Mouse (Mus musculus): ENCODE data around the gene Prkn.

Prkn gene

GRCm38 (mm10) chr17:12041091-12041655 is 1201.0 kb downstream of the Prkn start:
- DNase-seq (ENCODE audit: low spot score) = no peak

- DNase-seq (ENCODE audit: low spot score) = no peak
These were observed 1202.5 kb downstream of the Prkn start for GRCm38 (mm10) chr17:12042561-12043256.

GRCm38 (mm10) chr17:12044222-12044621 is 1204.0 kb downstream of the Prkn start:
- DNase-seq (ENCODE audit: low spot score) = no peak

DNA sequence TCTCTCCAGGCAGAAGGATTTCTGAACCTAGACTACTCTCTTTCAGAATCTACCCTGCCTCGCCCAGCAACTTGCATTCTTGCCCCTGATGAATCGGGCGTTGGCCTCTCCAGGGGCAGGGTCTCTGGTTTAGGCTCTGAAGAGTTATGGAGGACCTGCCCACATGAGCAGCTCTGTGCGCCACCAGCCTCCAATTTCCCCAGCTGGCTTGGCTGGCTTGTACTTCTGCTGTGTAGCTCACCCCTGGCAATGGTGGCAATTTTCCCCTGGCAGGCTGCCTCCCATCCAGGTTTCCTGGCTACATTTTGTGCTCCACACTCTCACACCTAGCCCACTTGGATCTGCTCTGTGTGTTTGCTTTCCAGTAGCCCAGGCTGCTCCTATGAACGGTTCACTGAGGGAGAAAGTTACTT is 1205.7 kb downstream of the Prkn start:
- DNase-seq (ENCODE audit: low spot score) = no peak

GRCm38 (mm10) chr17:12047032-12047431 is 1206.8 kb downstream of the Prkn start:
- DNase-seq (ENCODE audit: low spot score) = no peak

DNA sequence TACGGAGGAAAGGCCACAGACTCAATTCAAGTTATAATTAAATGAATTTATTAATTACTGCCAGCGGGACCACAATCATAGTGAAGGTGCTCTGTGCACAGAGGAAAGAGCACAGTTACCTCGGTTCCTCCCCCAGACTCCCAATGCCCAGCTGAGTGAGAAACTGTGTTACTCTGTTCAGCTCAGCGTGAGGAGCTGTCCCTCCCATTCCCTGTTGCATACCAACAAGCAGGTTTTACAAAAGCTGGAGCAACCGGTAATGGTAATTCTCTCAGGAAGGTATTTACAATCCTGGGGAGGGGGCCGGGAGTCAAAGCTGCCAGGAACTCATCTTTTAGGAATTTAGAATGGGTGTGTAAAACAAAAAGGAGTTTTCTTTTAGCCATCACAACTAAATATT is 1207.3 kb downstream of the Prkn start:
- DNase-seq (ENCODE audit: low spot score) = no peak

- peak; percentile 48 for DNase-seq (ENCODE audit: low spot score)
These were observed 1208.7 kb downstream of the Prkn start for GRCm38 (mm10) chr17:12048695-12049490.

DNA sequence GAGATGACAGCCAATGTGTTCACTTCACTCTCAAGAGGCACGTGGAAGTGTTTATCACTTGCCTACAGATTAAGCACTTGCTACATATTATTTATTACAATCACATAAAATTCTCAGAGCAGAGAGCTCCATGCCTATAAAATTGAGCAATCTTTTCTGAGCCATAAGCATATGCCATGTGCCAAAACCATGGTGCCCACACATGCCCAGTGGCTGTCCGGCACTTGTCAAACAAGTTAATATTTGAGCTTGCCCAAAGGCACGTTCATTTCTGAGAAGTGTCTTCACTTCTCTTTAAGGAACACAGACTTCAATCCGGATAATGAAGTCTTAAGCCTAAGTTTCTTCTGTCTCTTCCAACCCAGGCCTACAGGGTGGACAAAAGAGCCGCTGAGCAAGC is 1210.1 kb downstream of the Prkn start:
- no peak for DNase-seq (ENCODE audit: low spot score)

DNA sequence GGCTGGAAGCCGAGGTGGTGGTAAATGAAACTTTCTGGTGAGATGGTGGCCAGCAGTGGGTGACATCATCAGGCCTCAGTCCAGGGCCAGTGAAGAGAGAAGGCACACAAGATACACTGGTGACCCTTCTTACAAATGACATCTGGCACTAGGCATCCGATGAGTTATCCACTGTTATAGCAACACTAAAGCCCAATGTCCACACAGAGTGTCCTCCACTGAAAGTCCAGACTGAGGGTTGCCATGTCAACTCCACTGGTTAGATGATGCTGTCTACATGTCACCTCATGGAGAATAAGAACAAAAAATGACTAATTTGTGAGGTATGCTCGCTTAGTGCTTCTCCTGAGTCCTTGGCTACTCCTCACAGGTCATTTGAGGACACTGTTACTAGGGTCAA is 1210.8 kb downstream of the Prkn start:
- no peak for DNase-seq (ENCODE audit: low spot score)

DNA sequence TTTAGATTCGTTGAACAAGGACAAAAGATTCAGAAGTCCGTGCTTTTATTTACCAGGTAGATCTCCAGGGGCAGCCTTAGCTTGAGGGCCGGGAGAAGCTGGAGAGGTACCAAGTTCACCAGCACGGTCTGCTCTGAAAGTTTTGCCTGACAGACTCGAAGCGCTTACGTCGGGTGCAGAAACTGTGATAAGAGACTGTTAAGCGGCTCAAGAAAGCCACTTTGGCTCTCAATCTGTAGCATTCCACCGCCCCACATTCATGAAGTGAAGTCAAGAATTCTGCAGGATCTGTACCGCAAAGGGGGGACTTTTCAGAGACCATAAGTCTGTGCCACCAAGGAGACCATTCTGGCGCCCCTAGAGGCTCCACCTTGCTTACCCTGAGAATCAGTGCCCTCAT is 1212.5 kb downstream of the Prkn start:
- no peak for DNase-seq (ENCODE audit: low spot score)

- DNase-seq (ENCODE audit: low spot score) = no peak
These were observed 1218.9 kb downstream of the Prkn start for GRCm38 (mm10) chr17:12059041-12059440.

DNA sequence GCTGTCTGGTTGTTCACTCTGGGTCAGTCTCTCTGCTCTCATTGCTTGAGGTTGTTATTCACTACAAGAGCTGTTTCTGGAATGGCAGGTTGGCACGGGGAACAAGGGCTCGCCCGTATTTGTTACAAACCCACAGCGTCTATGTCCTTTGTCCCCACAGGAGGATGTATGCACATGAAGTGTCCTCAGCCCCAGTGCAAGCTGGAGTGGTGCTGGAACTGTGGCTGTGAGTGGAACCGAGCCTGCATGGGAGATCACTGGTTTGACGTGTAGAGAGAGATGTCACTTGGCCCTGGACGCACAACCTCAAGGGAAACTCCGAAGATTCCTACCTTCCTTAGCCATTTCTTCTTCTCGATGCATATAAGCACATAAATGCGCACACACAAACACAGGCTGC is 1221.2 kb downstream of the Prkn start:
- DNase-seq (ENCODE audit: low spot score) = no peak

- DNase-seq (ENCODE audit: low spot score) = no peak
These were observed 1222.7 kb downstream of the Prkn start for GRCm38 (mm10) chr17:12062861-12063260.

- no peak for DNase-seq (ENCODE audit: low spot score)
These were observed 1223.3 kb downstream of the Prkn start for GRCm38 (mm10) chr17:12063533-12063932.

GRCm38 (mm10) chr17:12066054-12066453 is 1225.9 kb downstream of the Prkn start:
- DNase-seq (ENCODE audit: low spot score) = no peak

DNA sequence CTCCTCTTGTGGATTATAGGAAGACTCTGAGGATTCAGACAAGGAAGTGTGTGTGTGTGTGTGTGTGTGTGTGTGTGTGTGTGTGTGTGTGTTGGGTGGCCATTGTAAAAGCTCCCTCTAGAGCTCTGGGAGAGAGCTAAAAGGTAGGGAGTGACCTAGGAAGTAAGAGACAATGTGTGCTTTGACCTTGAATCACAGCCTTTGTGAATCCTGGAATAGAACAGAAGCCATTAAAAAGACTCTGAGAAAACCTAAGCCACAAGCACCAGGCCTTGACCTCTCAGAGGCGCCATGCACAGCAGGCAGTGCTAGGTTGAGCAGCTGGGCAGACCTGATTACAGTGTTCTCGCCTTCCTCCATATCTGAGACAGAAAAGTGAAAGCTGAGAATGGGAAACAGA is 1236.6 kb downstream of the Prkn start:
- DNase-seq (ENCODE audit: low spot score) = no peak

GRCm38 (mm10) chr17:12080656-12081495 is 1240.7 kb downstream of the Prkn start:
- peak; percentile 63 for DNase-seq (ENCODE audit: low spot score)

DNA sequence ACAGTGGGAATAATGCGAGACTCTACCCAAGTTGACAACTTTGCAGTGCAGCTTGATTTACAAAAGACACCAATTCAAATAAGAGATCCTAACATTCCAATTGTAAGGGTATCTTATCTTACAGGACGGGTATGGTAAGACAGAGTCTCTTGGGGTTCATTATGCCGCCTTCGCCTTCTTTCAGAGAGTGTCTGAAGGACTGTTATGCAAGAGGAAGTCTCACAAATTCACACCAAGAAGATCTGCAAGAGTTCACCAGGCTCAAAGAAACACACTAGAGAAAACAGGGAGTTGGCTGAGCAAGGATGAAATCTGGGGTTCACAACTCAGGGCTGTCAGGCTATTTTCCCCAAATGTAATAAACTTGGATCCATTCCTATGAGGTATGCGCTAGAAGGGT is 1242.0 kb downstream of the Prkn start:
- no peak for DNase-seq (ENCODE audit: low spot score)

DNA sequence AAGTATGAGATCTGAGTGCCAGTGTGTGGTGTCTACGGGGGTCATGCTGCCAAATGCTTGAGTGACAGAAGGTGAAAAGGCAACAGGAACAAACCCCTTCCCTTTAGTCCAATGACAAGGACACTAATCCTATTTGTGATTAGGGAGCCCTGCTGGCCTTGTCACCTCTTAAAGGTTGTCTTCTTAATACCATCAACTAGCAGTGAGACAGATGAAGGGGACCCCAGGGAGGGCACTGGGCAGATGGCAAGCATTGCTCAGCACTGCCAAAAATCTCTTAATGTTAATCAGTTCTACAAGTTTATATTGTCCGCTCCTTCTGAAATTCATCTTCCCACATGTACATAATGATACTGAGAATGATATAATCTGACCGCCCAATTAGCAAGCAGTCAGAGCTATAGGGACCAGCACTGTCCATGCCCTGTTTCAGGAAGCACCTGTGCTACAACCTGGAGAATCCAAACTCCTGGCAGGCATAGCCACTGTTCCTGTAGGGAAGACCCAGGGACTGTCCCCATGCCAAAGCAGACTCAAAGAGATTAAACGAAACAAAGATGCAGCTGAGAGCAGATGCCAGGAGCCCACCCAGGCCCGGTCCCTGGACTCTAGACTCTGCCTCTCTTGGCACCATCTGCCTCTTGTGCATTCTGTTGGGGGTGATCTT is 1250.2 kb downstream of the Prkn start:
- no peak for DNase-seq (ENCODE audit: low spot score)

GRCm38 (mm10) chr17:12092901-12093564 is 1252.8 kb downstream of the Prkn start:
- DNase-seq (ENCODE audit: low spot score) = no peak

DNA sequence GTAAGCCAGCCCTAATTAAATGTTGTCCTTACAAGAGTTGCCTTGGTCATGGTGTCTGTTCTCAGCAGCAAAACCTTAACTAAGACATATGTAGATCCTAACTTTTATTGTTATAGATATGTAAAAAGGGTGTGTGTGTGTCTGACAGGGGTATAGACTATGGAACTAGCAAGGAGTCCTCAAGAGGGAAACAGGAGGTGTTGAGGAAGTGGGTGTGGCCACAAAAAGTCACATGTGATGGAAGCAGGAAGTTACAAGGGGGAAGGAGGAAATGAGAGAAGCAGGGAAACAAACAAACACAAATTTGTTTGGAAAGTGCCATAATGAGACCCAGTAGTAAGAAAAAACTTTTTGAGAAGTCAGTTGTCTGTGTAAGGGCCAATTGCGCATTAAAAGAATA is 1253.8 kb downstream of the Prkn start:
- no peak for DNase-seq (ENCODE audit: low spot score)
